Mouse (Mus musculus) cerebellum, postnatal 25 days (tissue): ENCODE results near the gene Rbpj.

Experiments
- DNase-seq, 2 experiments: peaks; one replicate each; pipeline ENCODE4 v3.0.0; 2021; ENCODE audit warnings: mixed read lengths in 2 of 2

Rbpj gene

DNA sequence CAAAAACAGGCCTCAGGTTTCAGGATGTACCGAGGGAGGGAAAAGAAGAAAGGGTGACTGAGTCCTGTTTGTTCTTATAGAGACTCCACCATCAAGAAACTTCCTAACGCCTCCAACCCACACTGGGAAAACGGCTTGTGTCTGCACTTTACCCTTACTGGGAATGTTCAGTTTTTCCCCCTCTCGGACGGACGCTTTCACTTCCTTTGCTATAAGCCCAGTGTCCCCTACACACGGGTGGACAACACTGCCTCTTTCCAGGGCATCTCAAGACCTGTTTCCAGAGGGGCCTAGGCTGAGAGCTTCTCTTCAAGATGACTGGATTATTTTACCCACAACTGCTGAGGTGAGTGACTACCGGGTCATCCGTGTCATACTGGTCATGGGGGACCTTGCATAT lies at the start of gene Rbpj:
TSS of gene Rbpj (plus strand) at position 270 of the 400 bp plus-strand sequence.
- no peak for DNase-seq

DNA sequence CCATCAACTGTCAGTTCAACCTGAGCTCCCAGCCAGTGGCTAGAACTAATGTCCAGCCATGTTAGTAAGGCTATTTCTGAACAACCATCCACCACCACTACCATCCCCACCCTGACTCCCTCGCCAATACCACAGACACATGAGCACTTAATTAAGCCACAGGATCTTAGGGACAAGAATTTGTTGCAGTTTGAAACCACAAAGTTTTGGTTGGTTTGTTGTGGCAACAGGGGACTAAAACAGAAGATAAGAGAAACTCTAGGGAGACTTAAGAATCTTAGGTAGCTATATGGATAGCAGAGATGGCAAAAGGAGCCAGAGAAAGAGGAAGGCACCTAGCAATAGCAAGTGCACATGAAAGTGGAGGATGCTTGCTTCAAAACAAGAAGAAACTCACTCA lies 45.2 kb upstream of the Rbpj start:
- DNase-seq, result no peak

DNA sequence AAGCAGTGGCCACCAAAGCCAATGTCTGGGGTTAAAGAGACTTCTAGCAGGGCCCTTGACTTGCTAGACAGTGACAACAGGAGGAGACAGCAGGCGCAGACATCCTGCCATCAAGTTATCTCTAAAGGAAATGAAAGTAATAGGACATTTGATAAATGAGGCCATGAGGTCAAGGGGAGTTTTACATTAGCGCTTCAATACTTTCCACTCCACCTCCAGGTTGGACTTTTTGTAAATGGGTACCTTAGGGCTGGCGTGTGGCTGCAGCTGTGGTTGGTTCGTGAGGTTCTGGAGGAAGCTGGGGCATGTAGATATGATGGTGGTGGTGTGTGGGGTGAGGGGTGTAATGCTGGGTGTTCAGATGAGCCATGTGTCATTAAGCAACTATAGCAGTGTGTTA lies 44.7 kb upstream of the Rbpj start:
- DNase-seq, result no peak

DNA sequence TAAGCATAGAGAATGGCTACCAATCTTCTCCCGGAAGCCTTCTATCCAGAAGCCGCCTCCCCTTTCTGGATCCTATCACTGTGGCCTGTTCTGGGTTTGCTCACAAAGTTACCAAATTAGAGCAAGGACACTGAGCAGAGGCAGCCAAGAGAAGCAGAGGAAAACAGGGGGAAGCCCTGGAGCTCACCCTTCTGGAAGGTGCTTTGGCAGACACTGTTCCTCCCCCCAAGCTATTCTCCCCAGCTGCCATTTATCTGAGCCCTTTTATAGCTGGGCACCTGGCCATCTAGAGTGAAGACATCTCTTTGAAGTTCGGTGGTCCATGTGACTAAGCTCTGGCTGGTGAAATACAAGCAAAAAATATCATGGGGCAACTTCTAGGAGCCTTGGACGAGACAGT lies 38.5 kb upstream of the Rbpj start:
- no peak for DNase-seq

DNA sequence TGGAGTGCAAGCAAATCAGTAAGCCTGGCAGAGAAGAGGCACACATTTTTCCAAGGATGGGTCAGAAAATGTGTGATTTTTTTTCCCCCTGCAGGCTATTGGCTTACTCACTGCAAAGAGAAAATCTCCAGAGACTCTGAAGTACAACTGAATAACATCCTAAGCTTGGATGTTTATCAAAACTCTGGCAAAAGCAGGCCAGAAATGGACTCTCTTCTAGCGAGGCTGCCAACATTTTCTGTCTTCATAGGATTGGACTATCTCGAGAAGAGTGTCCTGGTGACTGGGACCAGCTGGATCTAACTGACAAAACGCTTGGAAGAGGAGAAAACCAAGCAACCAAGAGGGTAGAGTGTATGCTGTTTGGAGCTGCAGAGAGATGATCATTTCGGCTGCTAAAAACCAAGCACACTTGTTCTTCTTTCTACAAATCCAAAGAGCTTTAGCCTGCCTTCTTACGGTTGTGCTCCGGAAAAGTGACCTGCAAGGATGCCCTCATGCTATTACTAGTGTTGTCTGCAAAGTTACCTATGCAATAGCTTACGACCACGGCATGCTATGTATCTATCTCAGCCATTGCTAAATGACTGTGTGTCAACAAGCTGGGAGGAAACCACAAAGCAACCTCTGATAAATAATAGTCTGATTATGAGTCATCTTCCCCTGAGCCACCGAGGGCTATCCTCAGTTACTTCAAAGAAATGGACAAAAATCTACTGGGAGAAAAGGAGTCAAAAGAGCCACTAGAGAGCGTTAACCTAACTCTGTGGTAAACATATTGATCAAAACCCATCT lies 36.1 kb upstream of the Rbpj start:
- DNase-seq, result no peak

DNA sequence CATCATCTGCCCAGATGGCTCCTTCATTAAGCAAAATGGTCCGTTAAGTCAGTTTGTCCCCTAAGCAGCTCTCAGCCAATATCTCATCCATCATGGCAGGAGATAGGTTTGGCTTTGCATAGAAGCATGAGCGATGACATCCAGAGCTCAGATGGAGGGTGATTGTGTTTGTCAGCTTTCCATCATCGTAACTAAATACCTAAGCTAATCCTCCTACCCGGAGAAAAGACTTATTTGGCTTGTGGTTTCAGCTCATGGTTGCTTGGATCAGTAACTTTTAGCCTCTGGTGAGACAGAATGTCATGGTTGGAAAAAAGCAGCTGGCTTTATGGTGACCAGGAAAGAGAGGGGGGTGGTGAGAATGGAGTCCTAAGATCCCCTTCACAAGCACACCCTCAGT lies 33.5 kb upstream of the Rbpj start:
- no peak for DNase-seq

DNA sequence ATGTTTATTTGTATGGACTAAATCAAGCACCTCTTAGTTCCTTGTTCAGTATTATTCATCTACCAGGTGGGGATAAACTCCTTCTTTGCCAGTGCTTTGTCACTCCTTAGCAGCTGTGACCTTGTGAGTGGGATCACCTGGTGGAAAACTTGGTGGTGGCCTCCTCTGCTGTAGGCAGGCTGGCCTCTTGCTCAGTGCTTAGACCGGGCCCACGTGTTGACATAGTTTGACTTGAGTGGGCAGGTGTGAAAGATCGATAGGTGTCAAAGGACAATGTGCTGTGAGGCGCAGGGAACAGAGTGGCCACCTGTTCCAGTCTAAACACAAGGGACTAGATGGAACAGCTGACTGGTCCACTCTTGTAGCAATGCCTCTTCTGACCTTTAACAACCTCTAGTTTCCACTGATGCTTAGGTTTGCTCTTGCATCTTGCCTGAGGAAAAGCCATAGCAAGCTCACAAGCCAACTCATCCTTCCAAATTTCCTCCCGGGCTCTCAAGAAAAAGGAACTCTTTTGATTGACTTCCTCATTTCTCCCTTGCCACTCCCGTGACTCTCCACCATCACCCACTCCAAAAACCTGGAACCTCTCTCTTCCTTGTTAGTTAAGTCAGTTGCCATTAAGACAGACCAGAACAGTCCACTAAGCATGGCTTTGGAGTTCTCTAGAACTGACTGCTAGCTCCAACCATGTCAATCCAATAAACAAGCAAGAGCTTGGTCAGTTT lies 28.9 kb upstream of the Rbpj start:
- DNase-seq, result no peak

DNA sequence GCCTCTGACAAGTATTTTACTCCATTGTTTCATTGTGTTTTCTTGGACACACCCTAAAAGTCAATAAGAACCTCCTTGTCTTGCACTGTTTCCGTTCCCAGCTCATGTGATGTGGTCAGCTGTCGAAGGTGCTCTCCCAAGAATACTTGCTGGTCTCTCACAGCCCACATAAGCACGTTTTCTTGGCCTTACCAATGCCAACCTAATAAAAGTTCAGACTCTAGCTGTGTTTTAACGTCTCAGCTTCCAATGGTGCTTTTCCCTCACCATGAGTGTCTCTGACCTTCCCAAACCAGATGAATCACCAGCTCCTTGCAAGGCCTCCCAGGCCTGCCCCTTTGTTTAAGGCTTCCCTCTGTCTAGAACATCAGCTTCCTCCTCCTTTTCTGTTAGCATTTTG lies 28.2 kb upstream of the Rbpj start:
- no peak for DNase-seq

DNA sequence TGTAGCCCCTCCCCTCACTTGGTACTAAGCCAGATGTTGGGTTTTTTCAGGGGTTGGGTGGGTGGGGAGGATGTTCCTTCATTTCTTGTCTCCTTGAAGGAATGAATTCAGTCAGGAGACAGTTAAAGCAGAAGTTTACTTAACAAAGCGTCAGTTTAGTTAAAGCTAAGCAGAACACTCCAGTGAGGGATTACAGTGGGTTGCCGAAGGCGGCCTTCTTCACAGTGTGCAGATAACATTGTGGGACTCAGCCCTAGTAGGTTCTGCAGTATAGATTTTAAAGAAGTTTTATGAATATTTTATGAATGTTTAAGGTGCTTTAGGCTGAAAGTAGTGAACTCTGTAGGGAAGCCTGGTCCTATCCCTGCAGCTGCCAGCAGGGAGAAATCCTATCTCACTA lies 27.7 kb upstream of the Rbpj start:
- DNase-seq, result no peak

DNA sequence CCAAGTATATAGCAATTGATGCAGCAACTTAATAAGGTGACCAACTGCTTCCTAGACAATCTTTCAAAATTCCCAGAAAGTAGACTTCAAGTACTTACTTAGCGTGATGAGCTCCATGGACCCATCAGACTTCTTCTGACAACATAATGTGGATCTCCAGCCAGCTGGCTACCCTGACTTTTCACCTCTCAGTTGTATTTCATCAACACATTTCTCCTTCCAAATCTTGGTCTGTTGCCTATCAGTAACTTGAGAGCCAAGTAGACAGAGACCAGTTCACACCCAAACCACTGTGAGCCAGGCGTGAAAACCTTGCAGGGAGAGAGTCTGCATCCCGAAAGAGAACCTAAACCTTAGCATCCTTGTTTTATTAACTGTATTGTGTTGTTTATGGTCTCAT lies 26.3 kb upstream of the Rbpj start:
- no peak for DNase-seq

DNA sequence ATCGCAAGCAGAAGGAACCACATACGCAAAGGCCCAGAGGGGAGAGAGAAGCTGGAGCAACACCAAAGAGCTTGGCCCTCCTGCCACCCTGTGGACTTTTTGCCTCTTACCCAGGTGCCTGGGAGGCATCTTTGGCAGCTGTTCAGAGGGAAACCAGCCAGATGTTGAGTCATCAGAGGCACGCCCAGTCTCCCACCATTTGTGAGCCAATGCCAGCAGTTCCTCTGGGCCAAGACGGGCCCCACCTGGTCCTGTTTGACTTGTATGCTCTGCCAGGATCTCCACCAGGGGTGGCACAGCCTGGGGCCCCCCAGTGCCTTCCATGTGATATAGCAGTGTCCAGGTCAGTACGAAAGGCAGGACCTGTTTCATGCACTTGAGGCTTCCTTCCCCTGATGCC lies 21.9 kb upstream of the Rbpj start:
- DNase-seq, result peak; percentile 24 to 58

DNA sequence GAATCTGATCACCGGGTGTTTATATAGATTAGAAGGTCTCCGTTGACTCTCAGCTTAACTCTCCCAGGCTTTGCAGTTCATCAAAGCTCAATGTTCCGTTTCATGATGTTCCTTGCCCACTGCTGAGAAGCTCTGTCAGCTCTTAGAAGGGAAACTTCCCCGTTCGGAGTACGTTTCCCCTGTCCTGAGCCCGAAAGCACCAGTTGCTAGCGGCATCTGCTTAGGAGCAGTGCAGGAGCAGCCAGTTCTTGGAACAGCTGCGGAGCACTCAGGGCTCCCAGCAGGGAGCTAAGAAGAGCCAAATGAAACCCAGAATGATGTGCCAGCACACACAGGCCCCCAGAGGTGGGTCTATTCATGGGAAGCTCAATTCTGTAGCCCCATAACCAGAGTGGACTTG lies 15.0 kb upstream of the Rbpj start:
- no peak for DNase-seq

DNA sequence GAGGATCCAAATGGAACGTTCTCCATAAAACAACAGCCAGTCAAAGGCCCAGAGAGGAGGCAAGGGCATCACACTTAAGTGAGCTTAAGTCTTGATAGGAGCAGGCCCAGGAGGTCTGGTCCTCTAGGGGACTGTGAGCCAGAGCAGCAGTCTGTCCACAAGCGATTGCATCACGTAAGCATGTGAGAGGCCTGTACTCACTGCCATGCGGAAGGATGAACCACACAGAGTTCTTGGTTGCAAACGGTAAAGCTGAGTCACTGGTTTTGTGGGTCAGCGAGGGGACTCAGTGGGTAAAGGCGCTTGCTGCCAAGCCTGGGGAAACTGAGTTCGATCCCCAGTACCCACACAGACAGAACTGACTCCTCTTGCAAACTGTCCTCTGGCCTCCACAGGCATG lies 14.1 kb upstream of the Rbpj start:
- DNase-seq, result no peak

DNA sequence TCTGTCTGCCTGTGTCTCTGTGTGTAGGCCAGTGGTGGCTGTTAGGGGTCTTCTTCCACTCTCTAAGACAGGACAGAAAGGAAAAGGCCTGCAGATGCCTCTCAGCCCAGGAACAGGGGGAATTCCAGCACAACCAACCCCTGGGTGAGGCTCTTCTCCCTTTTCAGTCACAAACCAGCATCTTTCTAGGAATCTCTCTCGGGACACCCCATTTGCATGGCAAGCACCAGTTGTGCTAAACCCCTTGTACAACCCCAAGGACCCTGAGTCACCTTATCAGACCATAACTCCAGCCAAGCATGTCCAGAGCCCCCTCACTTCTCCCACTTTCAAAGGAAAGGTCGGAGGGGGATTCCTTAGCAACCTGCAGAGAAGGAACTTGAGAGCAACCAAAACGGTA lies 13.0 kb upstream of the Rbpj start:
- no peak for DNase-seq

DNA sequence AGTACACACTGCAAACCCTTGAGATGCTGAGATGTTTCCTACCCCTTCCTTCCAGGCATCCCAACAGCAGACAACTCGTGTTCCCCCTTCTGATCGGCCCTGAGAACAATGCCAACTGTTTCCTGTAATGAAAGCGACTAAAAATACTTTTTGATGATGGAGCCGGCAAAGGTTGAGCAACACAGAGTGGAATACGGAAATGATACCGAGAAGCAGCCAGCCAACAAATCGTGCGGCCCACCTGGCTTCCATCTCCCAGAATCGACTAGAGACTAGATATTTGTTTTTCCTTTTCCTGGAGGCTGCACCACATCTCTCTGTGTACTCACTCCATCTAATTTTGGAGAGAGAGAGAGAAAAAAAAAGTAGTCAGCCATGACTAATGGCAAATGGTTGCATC lies 11.2 kb upstream of the Rbpj start:
- DNase-seq, result no peak

DNA sequence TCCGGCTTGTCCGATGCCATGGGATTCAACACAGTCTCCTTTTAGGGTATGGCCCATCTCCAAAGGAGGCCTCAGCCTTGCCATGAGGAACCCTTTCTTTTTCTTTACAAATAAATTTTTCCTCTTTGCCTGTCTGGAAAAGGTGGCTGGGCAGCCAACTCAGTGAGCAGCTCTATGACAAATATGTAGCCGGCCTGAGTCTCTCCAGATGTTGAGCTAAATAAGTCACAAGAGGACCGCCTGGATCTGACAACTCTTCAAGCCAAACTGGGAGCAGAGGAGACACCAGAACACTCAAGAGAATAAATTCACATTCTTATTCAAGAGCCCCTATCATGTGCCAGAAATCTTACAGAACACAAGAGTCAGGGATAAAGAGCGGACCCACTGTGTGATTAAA lies 10.5 kb upstream of the Rbpj start:
- no peak for DNase-seq

DNA sequence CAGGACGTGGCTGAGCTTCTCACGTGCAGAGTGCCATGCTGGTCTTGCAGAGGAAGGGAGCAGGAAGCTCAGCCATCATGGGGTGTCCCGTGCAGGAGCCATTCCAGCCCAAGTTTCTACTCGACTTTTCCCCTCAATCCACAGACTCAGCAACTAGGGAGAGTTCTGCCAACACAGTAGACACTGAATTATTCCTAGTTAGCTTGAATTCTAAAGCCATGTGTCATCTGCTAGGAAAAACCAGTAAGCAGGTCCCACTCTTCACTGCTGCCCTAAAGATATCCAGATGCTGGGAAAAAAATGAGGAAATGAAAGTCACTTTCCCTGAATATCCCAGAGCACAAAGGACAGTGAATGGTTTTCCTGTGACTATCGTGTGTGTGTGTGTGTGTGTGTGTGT lies 5.8 kb upstream of the Rbpj start:
- no peak for DNase-seq

DNA sequence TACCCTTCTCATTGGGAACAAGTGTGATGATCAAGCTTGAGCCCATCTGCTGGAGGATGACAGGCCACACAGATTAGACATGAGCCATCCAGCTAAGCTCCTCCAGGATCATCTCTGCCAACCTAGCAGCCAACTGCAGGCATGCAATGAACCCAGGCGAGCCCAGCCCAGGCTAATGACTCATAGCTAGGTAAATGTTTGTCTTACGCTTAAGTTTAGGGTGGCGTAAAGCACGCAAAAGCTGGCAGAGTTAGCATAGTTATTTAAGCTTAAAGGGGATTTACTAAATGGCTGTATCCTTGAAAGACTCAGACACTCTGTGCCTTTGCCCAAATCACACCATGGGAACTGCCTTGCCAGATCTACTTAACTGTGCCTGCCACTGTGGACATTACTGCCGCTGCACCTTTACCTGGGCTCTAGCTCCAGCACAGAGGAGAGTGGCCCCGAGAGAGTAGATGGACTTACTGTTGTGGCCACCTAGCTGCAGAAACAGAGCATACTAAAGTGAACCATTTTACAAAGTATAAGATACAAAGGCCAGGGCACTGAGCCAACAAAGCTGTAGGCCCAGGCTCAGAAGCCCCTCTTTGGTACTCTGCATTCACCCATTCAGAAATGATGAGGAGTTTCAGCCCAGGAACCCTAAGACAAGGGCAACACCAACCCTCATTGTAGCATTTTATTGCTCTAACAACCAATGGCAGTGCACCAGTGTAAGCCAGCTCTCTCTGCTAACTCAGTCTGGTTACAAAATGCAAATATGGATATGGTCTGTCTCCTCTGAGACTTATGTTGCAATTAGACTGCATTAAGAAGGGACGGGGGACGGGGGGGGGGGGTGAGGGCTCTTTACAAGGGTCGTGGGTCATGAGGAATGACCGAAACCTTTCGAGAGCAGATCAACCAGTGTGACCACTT lies 2.6 kb upstream of the Rbpj start:
- no peak for DNase-seq

DNA sequence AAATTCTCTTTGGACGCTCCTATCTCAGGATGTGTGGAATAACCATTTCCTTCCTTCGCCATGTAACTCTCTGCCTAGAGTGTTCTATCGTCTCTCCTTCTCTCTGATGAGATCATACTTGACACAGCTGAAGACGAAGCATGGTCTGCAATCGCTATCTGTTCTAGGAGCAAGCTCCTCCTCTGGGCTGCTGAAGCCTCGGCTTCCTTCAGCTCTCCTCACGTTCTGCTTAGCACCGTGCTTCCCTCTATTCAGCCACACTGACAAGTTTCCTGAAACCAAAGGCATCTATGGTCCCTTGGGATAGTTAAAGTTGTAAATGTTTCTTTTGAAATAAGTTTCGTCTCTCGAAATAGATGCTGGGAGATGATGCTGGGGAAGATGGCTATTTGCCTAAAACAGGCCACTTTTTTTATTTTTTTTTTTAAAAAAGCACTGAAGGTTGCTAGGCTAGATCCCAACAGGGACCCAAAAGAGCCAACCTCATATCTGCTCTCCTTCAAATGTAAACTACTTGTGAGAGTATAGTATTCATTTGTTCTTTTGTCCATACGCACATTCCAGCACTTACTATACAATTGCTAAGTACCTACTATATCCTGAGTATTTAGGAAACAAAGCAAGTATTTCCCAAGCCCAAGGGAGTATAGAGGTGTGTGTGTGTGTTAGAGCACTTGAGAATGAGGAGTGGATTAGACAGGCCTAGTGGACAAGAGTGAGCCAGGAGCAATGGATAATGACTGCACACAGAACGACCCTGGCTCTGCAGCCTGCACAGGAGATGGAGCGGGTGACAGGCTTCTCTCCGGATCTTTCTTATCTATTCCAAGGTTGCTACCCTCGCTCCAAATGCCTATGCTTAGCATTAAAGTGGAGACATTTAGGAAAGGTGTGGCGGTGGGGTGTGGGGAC lies 726 bp downstream of the Rbpj start:
- no peak for DNase-seq

DNA sequence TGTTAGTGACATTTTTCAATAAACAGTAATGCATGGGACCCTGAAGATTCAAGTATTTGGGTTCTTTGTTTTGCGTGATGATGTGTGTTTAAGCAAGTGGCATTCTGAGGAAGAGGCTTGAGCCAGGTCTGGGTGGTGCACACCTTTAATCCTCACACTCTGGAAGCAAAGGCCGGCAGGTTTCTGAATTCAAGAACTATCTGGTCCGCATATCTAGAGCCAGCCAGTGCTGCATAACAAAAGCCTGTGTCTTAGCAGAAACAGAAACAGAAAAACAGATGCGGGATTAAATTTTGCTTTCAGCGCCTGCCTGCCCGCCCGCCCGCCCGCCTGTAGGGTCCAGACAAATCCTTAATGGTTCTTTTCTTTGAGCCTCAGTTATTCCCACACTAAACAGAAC lies 1.6 kb downstream of the Rbpj start:
- DNase-seq, result no peak

DNA sequence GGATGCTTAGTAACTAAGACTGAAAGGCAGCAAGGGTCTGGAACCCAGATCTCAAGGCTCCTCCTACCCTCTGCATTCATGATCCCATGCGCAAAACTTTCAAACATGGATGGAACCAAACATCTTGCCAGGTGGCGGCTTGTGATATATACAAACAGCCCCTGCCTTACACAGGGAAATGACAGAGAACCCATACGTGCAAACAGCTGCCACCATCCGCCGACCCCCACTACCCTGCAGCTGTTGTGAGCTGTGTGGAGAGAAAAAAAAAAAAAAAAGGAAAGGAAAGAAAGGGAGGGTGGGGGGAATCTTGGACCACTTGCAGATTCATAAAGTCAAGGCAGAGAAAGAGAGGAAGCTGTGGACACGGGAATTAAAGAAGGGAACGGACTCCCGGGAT lies 2.4 kb downstream of the Rbpj start:
- no peak for DNase-seq

DNA sequence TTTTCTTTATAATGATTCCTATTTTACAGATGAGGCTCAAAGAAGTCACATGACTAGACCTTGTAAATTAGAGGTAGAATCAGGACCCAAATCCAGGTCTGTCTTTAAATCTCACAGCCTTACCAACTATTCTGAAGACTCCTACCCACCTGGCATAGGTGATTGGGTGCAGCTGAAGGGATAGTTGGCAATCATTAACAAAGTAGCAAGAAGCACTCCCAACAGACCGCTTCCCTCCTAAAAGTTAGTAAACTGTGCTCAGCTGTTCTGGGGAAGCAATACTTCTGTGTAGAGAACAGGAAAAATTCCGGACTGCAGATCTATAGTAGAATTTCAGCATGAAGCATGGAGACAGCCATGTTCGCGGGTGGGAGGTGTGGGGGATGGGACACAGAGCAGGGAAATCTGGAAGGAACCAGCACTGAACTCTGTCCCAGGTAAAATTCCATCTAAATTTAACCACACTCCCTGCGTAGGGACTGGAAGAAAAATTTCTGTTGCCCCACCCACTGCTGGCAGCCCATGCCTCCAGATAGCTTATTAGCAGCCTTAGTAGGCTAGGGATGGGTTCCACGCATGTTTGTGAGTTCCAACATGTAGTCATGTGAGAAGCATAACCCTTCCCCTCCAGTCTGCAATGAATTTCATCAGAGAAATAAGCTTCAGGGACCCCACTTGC lies 3.3 kb downstream of the Rbpj start:
- no peak for DNase-seq
